Mouse (Mus musculus): ENCODE measurements around the gene Tsnax. TPM values are rescaled to one million over a fixed set of nuclear protein-coding genes. Genes with fewer than 3 reads are reported as not detected.

The Tsnax gene
- total and polyA plus RNA-seq, 2 experiments from 2014 or later, result 118 to 221 TPM

DNA sequence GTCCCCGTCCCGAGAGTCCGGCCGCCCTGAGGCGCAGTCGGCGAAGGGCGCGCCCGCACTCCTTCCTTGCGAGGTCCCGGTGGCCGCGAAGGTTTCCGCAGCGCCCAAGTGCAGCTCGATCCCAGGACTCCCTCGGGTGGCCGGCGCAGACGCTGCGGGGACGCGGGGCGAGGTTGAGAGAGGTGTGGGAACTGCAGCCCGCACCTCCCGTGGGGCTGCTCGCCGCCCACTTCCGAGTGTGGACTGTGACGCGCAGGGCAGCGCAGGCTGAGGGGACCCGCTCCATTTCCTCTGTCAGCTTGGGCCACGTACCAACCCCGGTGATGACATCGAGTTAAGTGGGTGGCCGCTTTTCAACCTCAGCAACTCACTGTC is 41.6 kb downstream of the Tsnax start:
- DNase-seq (ENCODE audit: low spot score), result peak; percentile 55
- Histone ChIP-seq H3K4me1 (ENCODE audit: insufficient read depth, low read length) (peaks cover 5% of the 10 kb centered on the region; the same call in 1 of the 2 replicates), H3K27me3 (ENCODE audit: insufficient read depth, low read length) (peaks cover 20% of the 10 kb centered on the region), H3K9ac (replicated peaks; ENCODE audit: low read length, poor library complexity, severe bottlenecking) (peak overlapping the region; percentile 75), H3K36me3 (ENCODE audit: insufficient read depth, low read length) (no peaks in the 10 kb centered on the region), H3K27ac (ENCODE audit: low read depth, low read length) (peak overlapping the region; percentile 67), H3K9me3 (ENCODE audit: low read length) (no peaks in the 10 kb centered on the region), H3K4me2 (ENCODE audit: low read depth, low read length, poor library complexity, severe bottlenecking) (peak overlapping the region; percentile 96), H3K4me3 (ENCODE audit: low read depth, low read length) (peak overlapping the region; percentile 70)
- peak; percentile 75 for ATAC-seq (ENCODE audit: low FRiP score)
- peak; percentile 28 for TF ChIP-seq CTCF (IDR thresholded peaks at IDR 0.05)
- 0% methylated on average over 34 of the region's 38 CpGs for WGBS

DNA sequence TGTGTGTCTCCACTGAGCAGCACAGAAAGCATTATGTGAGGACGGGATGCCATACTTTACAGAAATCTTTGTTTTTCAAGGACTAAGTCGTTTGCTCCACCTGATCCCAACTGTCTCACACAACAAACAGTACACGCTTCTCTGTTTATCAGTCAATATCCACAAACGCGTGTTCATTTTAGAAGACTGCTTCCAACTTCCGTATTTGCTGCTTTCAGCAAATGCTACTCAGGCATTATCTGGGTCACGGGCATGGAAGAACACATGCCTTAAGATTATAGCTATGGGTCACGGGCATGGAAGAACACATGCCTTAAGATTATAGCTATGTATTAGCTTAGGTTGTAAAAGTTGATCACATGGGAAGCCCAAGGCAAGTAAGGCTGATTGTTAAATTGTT is 48.1 kb downstream of the Tsnax start:
- Histone ChIP-seq H3K9me3 (ENCODE audit: low read length) (no peaks in the 10 kb centered on the region), H3K4me3 (ENCODE audit: low read depth, low read length) (no peak overlapping the region), H3K27me3 (ENCODE audit: insufficient read depth, low read length) (peaks cover under 1% of the 10 kb centered on the region; the same call in 1 of the 2 replicates), H3K36me3 (ENCODE audit: insufficient read depth, low read length) (no peaks in the 10 kb centered on the region), H3K4me1 (ENCODE audit: insufficient read depth, low read length) (no peaks in the 10 kb centered on the region), H3K9ac (replicated peaks; ENCODE audit: low read length, poor library complexity, severe bottlenecking) (no peak overlapping the region), H3K27ac (ENCODE audit: low read depth, low read length) (no peak overlapping the region), H3K4me2 (ENCODE audit: low read depth, low read length, poor library complexity, severe bottlenecking) (no peak overlapping the region)
- no peak for TF ChIP-seq CTCF (IDR thresholded peaks at IDR 0.05)
- WGBS, result 82% methylated on average over 8 of the region's 8 CpGs
- DNase-seq (ENCODE audit: low spot score), result no peak
- ATAC-seq (ENCODE audit: low FRiP score), result no peak

DNA sequence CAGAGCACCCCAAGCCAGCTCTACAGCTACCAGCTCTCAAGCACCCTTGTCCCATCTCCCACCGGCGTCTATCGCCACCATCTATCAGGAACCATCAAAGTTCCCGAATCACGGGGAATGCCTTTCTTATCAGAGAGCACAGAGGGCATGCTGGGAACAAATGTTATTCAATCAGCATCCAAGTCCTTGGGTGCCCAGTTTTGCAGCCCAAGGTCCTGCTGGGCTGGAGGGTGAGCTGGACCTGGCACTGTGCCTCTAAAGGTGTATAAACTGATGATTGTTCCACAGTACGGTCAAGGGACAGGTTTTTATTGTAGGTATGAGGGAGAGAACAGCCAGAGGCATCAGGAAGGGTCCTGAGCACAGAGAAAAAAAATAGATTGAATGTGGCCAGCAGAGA is 52.8 kb downstream of the Tsnax start:
- Histone ChIP-seq H3K4me2 (ENCODE audit: low read depth, low read length, poor library complexity, severe bottlenecking) (no peak overlapping the region), H3K27me3 (ENCODE audit: insufficient read depth, low read length) (no peaks in the 10 kb centered on the region), H3K4me1 (ENCODE audit: insufficient read depth, low read length) (no peaks in the 10 kb centered on the region; the same call in 1 of the 2 replicates), H3K27ac (ENCODE audit: low read depth, low read length) (no peak overlapping the region), H3K9me3 (ENCODE audit: low read length) (no peaks in the 10 kb centered on the region), H3K36me3 (ENCODE audit: insufficient read depth, low read length) (no peaks in the 10 kb centered on the region), H3K9ac (replicated peaks; ENCODE audit: low read length, poor library complexity, severe bottlenecking) (no peak overlapping the region), H3K4me3 (ENCODE audit: low read depth, low read length) (no peak overlapping the region)
- TF ChIP-seq CTCF (IDR thresholded peaks at IDR 0.05), result no peak
- DNase-seq (ENCODE audit: low spot score), result no peak
- no peak for ATAC-seq (ENCODE audit: low FRiP score)
- 89% methylated on average over 6 of the region's 6 CpGs for WGBS

DNA sequence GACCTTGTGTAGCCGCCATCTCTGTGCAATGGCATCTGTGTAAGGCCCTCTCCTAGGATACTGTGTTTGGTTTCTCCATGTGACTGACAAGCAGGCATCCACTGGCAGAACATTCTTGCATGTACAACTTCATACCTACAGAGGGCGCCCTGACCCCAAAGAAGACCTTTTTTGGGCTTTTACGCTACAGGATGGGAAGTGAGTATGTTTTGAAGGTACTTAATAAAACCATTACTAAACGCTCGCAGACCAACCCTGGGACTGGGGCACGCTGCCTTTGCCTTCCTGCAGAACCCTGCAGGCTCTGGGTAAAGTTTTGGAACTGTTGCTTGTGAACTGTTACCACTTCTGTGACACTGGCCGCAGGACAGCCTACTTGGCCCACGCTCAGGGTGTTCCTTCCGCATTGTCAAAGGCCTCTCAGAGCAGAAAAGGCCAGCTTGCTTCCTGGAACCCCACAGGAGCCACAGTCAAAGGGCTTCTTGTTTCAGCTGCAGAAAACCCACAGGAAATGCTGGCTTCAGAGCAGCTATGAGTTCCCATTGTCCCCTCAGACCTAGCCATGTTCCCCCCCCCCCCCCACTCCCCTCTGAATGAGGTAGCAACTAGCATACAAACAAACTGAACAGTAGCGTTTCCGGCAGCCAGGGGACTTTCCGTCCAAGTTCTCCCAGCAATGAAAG is 54.3 kb downstream of the Tsnax start:
- TF ChIP-seq CTCF (IDR thresholded peaks at IDR 0.05), result peak; percentile 91
- peak; percentile 84 for ATAC-seq (ENCODE audit: low FRiP score)
- H3K4me2 ChIP-seq (ENCODE audit: low read depth, low read length, poor library complexity, severe bottlenecking), result no peak overlapping the region

DNA sequence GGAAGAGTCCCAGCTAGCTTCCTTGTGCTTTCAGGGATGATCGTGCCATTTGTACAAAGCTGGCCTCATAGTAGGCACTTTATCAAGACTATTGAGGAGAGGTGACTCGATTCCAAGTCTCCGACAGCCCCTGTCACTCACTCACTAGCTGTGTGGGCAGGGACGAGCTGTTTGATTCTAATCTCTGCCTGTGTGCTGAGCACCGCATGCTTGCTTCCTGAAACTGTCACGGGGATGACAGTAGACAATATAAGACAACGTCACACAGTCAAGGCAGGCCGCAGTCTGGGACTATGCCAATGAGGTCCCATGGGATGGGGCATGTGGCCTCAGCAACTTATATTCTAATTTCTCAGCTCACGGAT is 54.8 kb downstream of the Tsnax start:
- TF ChIP-seq CTCF (IDR thresholded peaks at IDR 0.05), result no peak
- H3K4me2 ChIP-seq (ENCODE audit: low read depth, low read length, poor library complexity, severe bottlenecking), result no peak overlapping the region
- WGBS, result 53% methylated on average over 9 of the region's 9 CpGs
- H3K27ac ChIP-seq (ENCODE audit: low read depth, low read length), result peak overlapping the region; percentile 62
- no peak overlapping the region for H3K4me3 ChIP-seq (ENCODE audit: low read depth, low read length)
- H3K36me3 ChIP-seq (ENCODE audit: insufficient read depth, low read length), result no peaks in the 10 kb centered on the region
- ATAC-seq (ENCODE audit: low FRiP score), result peak; percentile 44
- DNase-seq (ENCODE audit: low spot score), result peak; percentile 55
- H3K9me3 ChIP-seq (ENCODE audit: low read length), result no peaks in the 10 kb centered on the region
- no peak overlapping the region for H3K9ac ChIP-seq (replicated peaks; ENCODE audit: low read length, poor library complexity, severe bottlenecking)
- no peaks in the 10 kb centered on the region for H3K27me3 ChIP-seq (ENCODE audit: insufficient read depth, low read length)
- H3K4me1 ChIP-seq (ENCODE audit: insufficient read depth, low read length), result no peaks in the 10 kb centered on the region; the same call in 1 of the 2 replicates

More for the DNA sequence above, 54.3 kb downstream of the Tsnax start:
- DNase-seq (ENCODE audit: low spot score), result peak; percentile 88
- Histone ChIP-seq H3K27me3 (ENCODE audit: insufficient read depth, low read length) (no peaks in the 10 kb centered on the region), H3K36me3 (ENCODE audit: insufficient read depth, low read length) (no peaks in the 10 kb centered on the region), H3K9ac (replicated peaks; ENCODE audit: low read length, poor library complexity, severe bottlenecking) (no peak overlapping the region), H3K27ac (ENCODE audit: low read depth, low read length) (peak overlapping the region; percentile 63), H3K4me3 (ENCODE audit: low read depth, low read length) (no peak overlapping the region), H3K9me3 (ENCODE audit: low read length) (no peaks in the 10 kb centered on the region), H3K4me1 (ENCODE audit: insufficient read depth, low read length) (no peaks in the 10 kb centered on the region; the same call in 1 of the 2 replicates)
- WGBS, result 27% methylated on average over 12 of the region's 12 CpGs

DNA sequence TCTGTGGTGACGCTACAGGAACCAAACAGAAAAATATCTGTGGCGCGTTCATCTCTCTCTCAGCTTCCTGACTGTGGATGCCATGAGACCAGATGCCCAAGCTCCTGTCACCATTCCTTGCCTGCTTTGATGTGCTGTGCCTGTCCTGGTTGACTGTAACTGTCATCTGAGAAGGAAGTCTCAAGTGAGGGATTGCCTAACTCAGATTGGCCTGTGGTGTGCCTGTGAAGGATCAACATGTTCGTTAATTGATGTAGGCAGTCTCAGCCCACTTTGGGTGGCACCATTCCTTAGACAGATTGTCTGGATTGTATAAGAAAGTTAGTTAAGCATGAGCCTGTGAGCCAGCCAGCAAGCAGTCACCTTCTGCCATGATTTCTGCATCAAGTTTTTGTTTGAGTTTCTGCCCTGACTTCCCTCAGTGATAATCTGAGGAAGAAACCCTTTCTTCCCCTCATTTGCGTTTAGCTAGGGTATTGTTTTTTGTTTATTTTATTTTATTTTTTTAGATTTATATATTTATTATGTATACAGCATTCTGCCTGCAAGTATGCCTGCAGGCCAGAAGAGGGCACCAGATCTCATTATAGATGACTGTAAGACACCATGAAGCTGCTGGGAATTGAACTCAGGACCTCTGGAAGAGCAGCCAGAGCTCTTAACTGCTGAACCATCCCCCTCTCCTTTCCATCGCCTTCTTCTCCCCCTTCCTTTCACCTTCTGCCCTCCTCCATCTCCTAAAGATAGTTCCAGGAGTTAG is 55.5 kb downstream of the Tsnax start:
- no peaks in the 10 kb centered on the region for H3K9me3 ChIP-seq (ENCODE audit: low read length)
- no peak overlapping the region for H3K4me2 ChIP-seq (ENCODE audit: low read depth, low read length, poor library complexity, severe bottlenecking)
- no peaks in the 10 kb centered on the region for H3K27me3 ChIP-seq (ENCODE audit: insufficient read depth, low read length)
- no peak overlapping the region for H3K9ac ChIP-seq (replicated peaks; ENCODE audit: low read length, poor library complexity, severe bottlenecking)
- H3K4me3 ChIP-seq (ENCODE audit: low read depth, low read length), result no peak overlapping the region
- peak overlapping the region; percentile 62 for H3K27ac ChIP-seq (ENCODE audit: low read depth, low read length)
- ATAC-seq (ENCODE audit: low FRiP score) (no peak), DNase-seq (ENCODE audit: low spot score) (no peak)
- TF ChIP-seq CTCF (IDR thresholded peaks at IDR 0.05), result peak; percentile 48
- no peaks in the 10 kb centered on the region for H3K36me3 ChIP-seq (ENCODE audit: insufficient read depth, low read length)
- 88% methylated on average over 6 of the region's 6 CpGs for WGBS
- no peaks in the 10 kb centered on the region; the same call in 1 of the 2 replicates for H3K4me1 ChIP-seq (ENCODE audit: insufficient read depth, low read length)

Data from midbrain, postnatal 0 days (tissue).